Mouse (Mus musculus) mesoderm, embryonic 11.5 days (tissue): ENCODE measurements around the gene Cbfa2t2.
"Not testable (repeated sequence)": the region's sequence is repeated elsewhere in the genome, so short reads cannot be mapped to it uniquely, and the experiment has no call there.

Source experiments
- DNase-seq: peaks from one replicate; pipeline ENCODE4 v3.0.0-alpha.2; 2012; ENCODE audit warnings: low read depth, low spot score

Gene Cbfa2t2

DNA sequence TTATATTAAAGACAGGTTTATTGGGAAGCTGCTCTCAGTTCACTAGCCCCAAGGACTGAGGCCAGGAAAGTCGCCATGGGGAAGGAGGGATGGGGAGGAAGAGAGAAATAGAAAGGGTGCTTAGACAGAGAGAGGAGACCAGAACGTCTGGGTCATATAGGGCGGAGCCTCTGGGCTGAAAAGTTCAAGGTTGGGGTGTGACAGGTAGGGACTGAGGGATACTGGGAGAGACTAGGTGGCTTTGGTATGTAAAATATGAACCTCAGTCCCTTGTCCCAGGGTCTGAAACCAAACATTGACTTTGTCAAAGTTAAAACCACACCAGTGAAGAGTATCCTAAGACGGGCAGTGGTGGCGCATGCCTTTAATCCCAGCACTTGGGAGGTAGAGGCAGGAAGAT lies 30.9 kb downstream of the Cbfa2t2 start:
- DNase-seq = no peak

DNA sequence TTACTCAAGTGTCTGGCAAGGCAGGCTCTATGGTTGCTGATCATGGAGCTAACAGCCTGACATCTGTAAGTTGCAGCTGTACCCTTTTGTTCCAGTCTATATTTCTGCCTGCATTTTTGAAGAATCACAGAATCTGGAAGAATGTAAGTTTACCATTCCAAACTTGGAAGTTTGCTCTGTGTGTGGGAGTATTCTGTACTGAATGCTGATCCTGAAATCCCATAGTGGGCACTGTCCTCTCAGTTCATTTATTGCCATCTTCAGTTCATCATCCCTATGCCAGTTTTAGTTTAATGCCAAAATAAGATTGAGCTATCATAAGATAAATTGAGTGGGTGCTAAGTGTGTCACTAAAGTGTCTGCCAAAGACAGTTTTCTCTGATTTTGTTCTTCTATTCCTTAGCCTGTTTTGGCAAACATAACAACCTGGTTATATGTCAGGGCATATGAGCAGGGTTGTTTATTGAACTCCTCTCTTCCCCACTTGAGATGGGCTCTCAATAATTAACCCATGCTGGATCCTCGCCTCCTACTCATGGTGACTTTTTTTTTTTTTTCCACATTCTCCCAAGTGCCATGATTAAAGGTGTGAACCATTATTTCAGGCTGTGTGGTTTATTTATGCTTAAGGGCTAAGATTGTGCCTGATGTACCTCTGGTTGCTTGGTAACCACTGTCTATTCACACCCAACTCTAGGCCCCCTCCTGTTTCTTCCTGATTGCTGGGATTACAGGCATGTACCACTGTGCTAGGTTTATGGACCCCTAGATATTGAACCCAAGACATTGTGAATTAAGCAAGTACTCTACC lies 38.2 kb downstream of the Cbfa2t2 start:
- DNase-seq = no peak

DNA sequence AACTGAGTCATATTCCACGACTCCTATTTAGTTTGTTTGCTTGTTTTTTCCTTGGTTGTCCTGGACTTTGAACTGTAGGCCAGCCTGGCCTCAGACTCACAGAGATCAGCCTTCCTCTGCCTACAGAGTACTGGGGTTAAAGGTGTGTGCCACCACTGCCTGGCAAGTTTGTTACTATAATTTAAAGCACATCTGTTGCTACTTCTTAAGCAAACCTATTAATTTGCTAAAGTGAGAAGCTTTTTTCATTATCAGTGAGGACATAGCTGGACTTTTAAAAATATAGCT lies 38.7 kb downstream of the Cbfa2t2 start:
- no peak for DNase-seq

DNA sequence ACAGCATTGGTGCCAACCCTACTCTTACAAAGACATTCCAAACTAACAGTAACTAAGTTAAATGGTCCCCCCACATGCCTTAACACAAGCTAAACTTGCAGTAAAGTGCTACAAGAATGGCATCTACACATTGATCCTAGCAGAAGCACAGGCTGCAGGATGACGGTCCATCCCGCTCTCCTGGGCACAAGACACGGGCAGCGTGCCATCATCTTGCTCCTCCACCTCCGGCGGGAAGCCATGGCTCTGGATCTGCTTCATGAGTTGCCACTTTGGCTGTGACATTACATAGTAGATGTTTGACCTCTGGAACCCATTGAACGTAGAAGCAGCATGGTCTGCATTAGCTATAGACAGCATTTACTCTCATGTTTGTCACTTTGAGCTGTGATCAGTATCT lies 39.6 kb downstream of the Cbfa2t2 start:
- no peak for DNase-seq

DNA sequence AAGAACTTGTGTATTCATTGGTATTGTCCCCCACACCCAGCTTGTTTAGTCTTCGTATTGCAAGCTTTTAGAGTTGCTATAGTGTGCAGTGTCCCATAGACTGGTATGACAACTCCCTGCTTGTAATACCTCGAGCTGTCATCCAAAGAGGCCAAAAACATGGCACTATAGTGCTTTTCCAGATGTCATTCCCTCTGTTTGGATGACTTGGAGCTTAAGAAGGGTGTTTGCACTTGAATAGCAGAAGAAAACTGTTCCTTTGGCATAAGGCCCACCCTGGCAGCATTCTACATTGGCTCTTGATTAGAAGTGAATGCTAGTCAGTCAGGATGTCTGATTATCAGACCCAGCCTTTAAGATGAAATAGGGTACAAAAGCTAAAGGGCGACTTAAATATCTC lies 40.7 kb downstream of the Cbfa2t2 start:
- no peak for DNase-seq

DNA sequence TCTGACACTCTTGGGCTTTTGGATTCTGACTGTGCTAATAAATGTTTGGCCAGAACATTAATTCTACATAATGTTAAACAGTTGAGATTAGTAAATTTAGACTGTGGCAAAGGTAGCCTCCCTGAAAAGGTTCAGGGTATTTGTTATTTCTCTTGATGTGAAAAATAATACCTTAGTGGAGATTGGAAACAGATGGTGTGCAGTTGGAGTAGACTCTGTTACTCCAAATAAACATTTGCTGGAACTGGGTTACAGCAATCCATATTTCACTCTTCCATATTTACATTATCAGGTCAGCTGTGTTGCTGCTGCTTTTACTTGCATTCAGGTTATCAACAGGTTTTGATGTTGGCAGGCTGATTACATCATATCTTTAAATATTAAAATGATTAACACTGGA lies 55.5 kb downstream of the Cbfa2t2 start:
- DNase-seq = no peak

DNA sequence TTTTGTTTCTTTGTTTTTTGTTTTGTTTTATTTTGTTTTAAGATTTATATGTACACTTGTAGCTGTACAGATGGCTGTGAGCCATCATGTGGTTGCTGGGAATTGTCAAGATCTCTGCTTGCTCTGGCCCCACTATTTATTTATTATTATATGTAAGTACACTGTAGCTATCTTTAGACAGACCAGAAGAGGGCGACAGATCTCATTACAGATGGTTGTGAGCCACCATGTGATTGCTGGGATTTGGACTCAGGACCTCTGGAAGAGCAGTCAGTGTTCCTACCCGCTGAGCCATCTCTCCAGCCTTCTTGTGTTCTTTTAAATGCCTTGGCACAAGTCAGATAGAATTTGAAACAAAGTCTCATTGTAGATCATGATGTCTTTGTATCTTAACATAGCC lies 57.3 kb downstream of the Cbfa2t2 start:
- not testable (repeated sequence) for DNase-seq

DNA sequence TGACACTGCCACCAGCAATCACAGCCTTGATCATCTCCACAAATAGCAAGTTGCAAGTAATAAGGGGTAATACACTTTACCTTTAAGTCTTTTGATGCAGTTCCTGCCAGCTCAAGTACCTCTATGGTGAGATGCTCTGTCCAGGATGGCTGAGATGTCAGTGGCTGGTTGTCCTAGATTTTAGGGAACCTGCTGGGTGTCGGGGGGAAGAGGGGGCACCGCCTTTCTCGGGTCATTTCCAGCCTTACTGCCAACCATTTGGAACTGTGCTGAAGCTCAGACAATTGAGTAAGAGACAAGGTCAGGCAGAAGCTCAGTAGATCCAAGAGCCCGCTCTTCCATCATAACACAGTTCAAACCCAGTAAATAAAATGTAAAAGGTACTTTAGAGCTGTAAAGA lies 58.7 kb downstream of the Cbfa2t2 start:
- DNase-seq = no peak

DNA sequence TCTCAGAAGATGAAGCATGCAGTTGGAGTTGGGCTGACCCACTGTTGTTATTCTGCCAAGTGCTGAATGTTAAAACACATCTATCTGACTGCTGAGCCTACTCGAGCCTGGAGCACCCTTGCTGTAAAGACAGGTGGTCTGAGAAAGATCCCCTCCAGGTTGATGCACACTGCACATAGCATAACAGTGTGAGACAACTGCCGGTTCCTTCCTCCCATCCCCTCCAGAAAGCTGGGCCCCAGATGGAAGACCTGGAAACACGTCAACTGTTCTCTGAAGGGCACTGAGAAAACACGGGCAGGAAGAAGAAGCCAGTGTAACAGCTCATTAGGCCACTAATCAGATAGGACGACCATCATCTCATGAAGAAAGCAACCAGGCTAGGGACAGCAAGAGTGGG lies 62.3 kb downstream of the Cbfa2t2 start:
- no peak for DNase-seq

DNA sequence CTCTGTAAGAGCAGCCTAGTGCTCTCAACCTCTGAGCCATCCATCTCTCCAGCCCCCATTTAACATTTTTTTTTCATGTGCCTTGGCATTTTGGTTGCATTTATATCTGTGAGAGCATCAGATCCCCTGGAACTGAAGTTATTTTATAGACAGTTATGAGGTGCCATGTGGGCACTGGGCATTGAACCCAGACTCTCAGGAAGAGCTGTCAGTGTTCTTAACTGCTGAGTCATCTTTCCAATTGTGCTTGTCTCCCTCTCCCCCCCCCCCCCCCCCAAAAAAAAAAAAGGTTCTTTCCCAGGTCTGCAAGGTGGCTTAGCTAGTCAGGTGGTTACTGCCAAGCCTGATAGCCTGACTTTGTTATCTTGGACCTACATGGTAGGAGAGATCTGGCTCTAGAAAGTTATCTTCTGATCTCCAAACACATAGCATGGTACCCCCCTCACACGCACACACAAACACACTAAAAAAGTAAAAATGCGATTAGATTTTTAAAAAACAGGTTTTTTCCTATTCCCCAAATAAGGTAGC lies 63.5 kb downstream of the Cbfa2t2 start:
- DNase-seq = no peak

DNA sequence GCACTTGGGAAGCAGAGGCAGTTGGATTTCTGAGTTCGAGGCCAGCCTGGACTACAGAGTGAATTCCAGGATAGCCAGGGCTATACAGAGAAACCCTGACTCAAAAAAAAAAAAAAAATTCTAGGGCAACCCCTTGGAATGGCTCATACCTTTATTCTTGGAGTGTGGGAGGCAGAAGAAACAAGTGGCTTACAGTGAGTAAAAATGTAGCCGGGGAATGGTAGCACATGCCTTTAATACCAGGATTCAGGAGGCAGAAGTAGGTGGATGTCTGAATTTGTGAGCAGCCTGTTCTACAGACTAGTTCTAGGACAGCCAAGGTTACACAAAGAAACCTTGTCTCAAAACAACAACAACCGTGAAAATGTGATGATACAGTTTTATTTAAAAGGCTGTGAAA lies 64.5 kb downstream of the Cbfa2t2 start:
- no peak for DNase-seq

DNA sequence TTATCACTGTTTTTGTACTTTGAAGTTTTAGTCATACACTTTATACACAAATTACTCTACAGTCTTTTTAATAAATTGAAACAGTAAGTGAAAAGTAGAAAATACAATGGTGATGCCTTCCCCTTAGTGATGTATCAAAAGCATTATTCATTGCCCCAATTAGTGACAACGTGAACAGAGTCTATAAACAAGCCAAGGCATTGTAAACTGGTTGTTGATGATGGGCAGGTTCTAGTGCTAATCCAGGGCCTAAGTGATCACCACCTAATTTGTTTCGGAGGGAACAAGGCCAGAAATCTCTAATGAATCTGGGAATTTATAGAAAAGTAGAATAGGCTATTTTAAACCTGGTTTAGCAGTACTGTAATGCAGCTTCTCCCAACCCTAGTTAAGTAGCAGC lies 70.8 kb downstream of the Cbfa2t2 start:
- DNase-seq = no peak

DNA sequence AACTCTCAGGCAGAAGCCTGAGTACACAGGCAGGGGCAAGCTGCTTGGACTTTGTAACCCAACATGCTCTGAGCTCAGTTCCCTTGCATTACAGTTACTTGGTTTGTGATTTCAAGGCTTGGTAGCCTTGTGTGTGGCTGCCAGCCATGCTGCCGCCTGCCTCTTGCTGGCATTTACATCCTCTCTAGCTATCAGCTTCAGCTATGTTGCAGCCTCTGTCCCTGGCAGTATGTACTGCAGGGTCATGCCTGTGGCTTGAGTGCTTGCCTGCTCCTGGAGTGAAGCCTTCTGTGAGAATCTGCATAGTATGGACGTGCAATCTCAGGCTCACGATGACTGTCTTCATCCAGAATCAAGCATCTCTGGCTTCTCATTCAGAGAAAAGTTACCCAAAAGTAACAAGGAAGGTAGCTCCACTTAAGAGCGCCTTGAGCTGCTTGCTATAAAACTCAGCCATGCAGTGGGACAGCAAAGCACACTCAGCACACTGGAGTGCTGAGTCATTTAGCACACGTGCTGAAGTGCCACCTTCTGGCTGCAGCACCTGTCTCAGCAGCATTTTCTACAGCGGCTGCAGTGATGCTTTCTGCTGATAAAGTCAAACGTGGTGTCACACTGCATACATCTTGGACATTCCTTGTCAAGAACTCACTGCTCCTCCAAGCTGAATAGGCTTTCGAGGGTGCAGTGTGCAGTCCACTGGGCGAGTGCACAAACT lies 71.4 kb downstream of the Cbfa2t2 start:
- no peak for DNase-seq

DNA sequence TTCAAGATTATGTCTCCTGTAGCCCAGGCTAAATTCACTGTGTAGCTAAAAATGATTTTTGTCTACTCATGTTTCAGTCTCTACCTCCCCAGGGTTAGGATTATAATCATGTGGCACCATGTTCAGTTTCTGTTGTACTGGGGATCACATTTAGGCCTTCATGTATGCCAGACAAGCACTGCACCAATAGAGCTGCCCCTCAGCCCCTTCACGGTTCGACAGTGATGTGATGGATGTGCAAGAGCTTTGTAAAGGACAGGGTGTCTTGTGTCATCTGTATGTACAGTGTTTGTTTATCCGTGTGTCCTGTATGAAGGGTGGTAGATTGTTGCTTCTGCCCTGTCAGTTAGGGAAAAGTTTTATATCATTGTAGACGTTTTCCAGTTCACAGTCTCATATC lies 72.2 kb downstream of the Cbfa2t2 start:
- no peak for DNase-seq

DNA sequence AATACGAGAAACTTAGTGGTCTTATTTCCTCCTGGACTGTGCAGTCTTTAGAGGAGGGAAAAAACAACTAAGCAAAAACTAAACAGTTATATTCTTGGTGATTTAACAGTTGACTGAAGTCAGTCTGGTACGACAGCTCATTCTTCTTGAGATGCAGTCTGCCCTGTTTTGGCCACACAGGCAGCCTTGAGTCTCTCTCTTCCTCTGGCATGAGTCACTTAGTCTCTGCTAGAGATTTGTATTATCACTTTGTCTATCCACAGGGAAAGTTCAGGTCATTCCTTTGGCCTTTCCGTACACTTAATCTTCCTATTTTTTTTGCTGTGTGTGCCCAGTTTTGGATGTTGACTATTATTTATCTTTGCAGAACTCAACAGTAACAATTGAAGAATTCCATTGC lies 73.9 kb downstream of the Cbfa2t2 start:
- no peak for DNase-seq

DNA sequence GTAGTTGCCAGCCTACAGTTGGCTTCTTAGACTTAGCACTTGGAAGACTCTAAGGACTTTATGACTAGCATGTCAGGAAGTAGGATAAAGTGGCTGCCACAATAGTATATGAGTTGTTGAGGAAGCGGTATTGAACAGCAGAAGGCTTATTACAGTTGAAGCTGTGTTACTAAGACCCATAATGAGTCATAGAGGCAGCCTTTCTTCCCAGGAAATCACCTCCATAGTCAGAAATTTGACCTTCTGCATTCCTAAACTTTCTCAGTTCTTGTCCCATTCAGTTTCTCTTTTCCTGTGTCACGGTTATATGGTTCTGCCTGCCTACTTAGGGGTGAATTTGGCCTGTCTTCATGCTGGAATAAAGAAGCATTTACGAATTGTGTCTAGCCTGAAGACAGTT lies 80.7 kb downstream of the Cbfa2t2 start:
- DNase-seq = no peak

DNA sequence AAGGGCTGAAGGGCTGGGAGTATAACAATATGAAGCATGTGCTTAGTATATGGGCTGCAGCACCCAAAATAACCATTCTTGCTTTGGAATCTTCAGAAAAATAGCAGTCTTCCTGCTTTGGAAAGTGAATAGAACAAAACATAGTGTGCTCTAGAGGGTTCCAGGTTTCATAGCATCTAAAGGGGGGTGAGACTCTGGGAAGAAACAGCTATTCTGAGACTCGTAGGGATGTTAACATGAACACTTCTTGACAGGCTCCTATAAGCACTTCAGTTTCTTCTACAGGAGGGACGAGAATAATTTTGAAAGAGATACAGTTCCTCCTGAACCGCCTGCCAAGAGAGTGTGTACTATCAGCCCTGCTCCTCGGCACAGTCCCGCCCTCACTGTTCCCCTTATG lies 81.1 kb downstream of the Cbfa2t2 start:
- DNase-seq = no peak

DNA sequence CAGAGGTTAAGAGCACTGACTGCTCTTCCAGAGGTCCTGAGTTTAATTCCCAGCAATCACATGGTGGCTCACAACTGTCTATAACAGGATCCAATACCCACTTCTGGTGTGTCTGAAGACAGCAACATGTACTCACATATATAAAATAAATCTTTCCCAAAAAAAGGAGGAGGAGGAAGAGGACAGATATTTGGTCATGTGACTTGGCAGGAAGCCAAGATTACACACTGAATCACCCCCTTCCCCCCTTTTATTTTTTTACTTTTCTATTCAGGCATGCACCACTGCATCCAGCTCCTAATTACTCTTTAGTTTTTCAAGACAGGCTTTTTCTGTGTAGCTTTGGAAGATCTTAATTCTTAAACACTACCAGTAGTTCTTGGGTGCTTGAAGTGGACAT lies 85.2 kb downstream of the Cbfa2t2 start:
- no peak for DNase-seq

DNA sequence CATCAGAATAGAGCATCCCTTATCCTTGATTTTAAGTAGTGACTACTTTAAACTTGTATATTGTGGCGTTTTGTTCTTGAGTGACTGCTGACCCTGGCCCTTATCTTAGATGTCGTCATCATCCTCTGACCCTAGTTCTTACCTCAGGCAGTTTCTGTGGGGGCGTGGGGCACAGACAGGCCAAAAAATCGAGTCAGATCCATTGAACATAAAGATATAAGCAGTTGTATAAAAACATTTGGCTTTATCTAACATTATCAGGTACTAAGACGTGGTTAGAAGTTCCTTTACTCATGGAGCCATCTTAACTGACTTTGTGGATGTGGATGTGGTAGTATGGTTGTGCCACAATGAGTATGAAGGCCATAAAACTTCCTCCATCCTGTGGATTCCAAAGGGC lies 86.1 kb downstream of the Cbfa2t2 start:
- DNase-seq = no peak

DNA sequence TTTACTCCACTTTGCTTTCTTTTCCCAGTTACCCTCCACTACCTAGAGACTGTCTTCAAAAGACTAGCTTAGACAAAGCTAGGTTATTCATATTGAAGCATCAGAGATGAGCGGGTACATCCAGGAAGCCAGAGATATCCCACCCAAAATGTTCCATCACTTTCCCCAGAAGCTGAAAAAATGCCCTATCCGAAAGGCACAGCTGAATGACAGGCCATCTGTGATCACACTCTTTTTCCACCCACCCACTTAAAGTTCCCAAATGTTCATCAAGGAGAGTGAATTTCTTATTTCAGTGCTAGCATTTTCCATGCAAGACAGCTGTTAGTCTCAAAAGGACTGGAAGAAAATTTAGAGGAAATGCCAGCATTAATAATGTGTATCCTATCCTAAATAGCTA lies 89.0 kb downstream of the Cbfa2t2 start:
- DNase-seq = no peak

DNA sequence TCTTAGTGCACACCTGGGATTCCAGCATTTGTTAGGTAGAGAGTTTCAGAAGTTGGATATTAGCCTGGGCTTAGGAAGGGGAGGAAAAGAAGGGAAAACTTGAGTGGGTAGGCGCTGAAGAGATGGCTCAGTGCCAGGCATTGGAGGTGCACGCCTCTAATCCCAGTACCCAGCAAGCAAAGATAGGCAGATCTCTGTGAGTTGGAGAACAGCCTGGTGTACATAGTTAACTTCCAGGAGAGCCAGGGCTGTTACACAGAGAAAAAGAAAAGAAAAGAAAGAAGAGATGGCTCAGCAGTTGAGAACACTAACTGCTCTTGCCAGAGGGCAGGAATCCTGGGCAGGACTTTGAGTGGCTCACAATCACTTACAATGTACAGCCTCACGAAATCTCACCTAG lies 90.2 kb downstream of the Cbfa2t2 start:
- no peak for DNase-seq

DNA sequence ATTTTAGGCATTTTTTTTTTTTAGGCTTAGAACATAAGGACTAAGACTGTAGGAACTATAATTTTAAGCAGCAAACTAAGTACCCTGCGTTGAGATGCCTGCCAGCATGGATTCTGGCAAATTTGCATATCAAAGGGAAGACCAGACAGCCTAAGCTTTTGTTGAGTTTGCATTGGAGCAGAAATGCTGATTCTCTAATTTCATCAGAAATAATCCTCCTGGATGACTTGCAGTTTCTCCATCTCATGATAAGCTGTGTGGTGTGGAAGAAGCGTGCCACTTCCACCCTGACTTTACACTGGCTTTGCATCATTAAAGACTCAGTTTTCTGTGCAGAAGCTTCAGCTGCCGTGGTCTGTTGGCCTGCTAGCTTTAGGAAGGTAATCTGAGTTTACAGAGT lies 96.6 kb downstream of the Cbfa2t2 start:
- DNase-seq = no peak

DNA sequence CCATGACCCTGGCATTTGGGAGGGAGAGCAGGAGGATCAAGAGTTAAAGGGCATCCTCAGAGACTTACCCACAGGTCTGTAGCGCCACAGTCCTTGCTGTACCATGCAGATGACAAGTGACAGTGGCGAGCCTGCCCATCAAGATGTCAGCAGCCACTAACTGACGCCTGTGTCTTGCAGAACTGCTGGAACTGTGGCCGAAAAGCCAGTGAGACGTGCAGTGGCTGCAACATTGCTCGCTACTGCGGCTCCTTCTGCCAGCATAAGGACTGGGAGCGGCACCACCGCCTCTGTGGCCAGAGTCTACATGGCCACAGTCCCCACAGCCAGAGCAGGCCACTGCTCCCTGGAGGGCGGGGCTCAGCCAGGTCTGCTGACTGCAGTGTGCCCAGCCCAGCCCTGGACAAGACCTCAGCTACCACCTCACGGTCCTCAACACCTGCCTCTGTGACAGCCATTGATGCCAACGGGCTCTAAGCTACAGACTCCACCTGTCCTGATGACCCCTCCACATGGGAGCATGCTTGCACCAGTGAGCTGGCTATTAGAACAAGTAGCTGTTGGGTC lies 98.5 kb downstream of the Cbfa2t2 start:
- DNase-seq = no peak
